Mouse (Mus musculus) ovary, postnatal 36 days (tissue): ENCODE results near the gene Krt6a.
"Not testable (repeated sequence)": the region's sequence is repeated elsewhere in the genome, so short reads cannot be mapped to it uniquely, and the experiment has no call there.

Experiments
- DNase-seq: peaks from one replicate; pipeline ENCODE4 v3.0.0; 2022; ENCODE audit warnings: low spot score, mixed read lengths

Gene Krt6a

GRCm38 (mm10) chr15:101694207-101694606 is at the start of gene Krt6a:
TSS of gene Krt6a (minus strand) at chr15:101694307.
- no peak for DNase-seq

GRCm38 (mm10) chr15:101742711-101743110 is 48.6 kb upstream of the Krt6a start, which contains the start of gene Krt71:
TSS of gene Krt71 (minus strand) at chr15:101743109.
- no peak for DNase-seq

GRCm38 (mm10) chr15:101737786-101738185 is 43.7 kb upstream of the Krt6a start:
- peak; percentile 9 for DNase-seq

- no peak for DNase-seq
Observed at GRCm38 (mm10) chr15:101730653-101731052, 36.5 kb upstream of the Krt6a start.

GRCm38 (mm10) chr15:101724686-101725085 is 30.6 kb upstream of the Krt6a start:
- DNase-seq: no peak

GRCm38 (mm10) chr15:101715831-101716230 is 21.7 kb upstream of the Krt6a start:
- no peak for DNase-seq

GRCm38 (mm10) chr15:101714356-101714755 is 20.2 kb upstream of the Krt6a start:
- DNase-seq: no peak

GRCm38 (mm10) chr15:101713731-101714130 is 19.6 kb upstream of the Krt6a start:
- DNase-seq: no peak

- DNase-seq: no peak
Observed at GRCm38 (mm10) chr15:101712720-101713119, 18.6 kb upstream of the Krt6a start, which contains the start of gene Krt5. TSS of gene Krt5 (minus strand) at chr15:101712898.

- no peak for DNase-seq
Observed at GRCm38 (mm10) chr15:101708683-101709082, 14.6 kb upstream of the Krt6a start.

- DNase-seq: no peak
Observed at GRCm38 (mm10) chr15:101707454-101707853, 13.3 kb upstream of the Krt6a start.

- no peak for DNase-seq
Observed at GRCm38 (mm10) chr15:101704066-101704465, 10.0 kb upstream of the Krt6a start.

GRCm38 (mm10) chr15:101702380-101702779 is 8.3 kb upstream of the Krt6a start:
- DNase-seq: no peak

GRCm38 (mm10) chr15:101699866-101700265 is 5.8 kb upstream of the Krt6a start:
- no peak for DNase-seq

- DNase-seq: no peak
Observed at GRCm38 (mm10) chr15:101699192-101699591, 5.1 kb upstream of the Krt6a start.

- no peak for DNase-seq
Observed at GRCm38 (mm10) chr15:101697326-101698188, 3.5 kb upstream of the Krt6a start.

- not testable (repeated sequence) for DNase-seq
Observed at GRCm38 (mm10) chr15:101690460-101690859, 3.6 kb downstream of the Krt6a start.

- DNase-seq: no peak
Observed at GRCm38 (mm10) chr15:101688161-101688560, 5.9 kb downstream of the Krt6a start.

GRCm38 (mm10) chr15:101680187-101680586 is 13.9 kb downstream of the Krt6a start, which contains the start of gene Krt6b:
TSS of gene Krt6b (minus strand) at chr15:101680287.
- DNase-seq: no peak

GRCm38 (mm10) chr15:101675978-101676377 is 18.1 kb downstream of the Krt6a start:
- no peak for DNase-seq

GRCm38 (mm10) chr15:101652736-101653265 is 41.3 kb downstream of the Krt6a start:
- DNase-seq: no peak

- DNase-seq: no peak
Observed at GRCm38 (mm10) chr15:101647280-101647679, 46.8 kb downstream of the Krt6a start, which contains the start of gene Gm5478. TSS of gene Gm5478 (minus strand) at chr15:101647380.
